Mouse (Mus musculus) thymus, postnatal 36 days (tissue): ENCODE results near the gene Pnkp.

ENCODE experiments used
- DNase-seq, 2 experiments: peaks; one replicate each; pipeline ENCODE4 v3.0.0; 2022; ENCODE audit warnings: mixed read lengths in 2 of 2

The Pnkp gene

GRCm38 (mm10) chr7:44828706-44829105 is 28.2 kb upstream of the Pnkp start:
- DNase-seq = no peak

GRCm38 (mm10) chr7:44832763-44833162 is 24.2 kb upstream of the Pnkp start:
- no peak for DNase-seq

- no peak for DNase-seq
These were observed 21.4 kb upstream of the Pnkp start for GRCm38 (mm10) chr7:44835373-44836015.

- no peak for DNase-seq
These were observed 20.9 kb upstream of the Pnkp start for GRCm38 (mm10) chr7:44836016-44836404.

GRCm38 (mm10) chr7:44836423-44837053 is 20.4 kb upstream of the Pnkp start:
- DNase-seq = no peak

- DNase-seq = no peak
These were observed 18.9 kb upstream of the Pnkp start for GRCm38 (mm10) chr7:44838073-44838472.

GRCm38 (mm10) chr7:44839171-44839490 is 17.8 kb upstream of the Pnkp start:
- DNase-seq = no peak

- DNase-seq = peak; percentile 34 to 55
These were observed 17.3 kb upstream of the Pnkp start for GRCm38 (mm10) chr7:44839491-44840191.

- no peak for DNase-seq
These were observed 16.5 kb upstream of the Pnkp start for GRCm38 (mm10) chr7:44840426-44840825.

GRCm38 (mm10) chr7:44841825-44842463 is 15.0 kb upstream of the Pnkp start:
- no peak for DNase-seq

GRCm38 (mm10) chr7:44845006-44845405 is 11.9 kb upstream of the Pnkp start:
- DNase-seq = no peak

- peak in 1 of 2 experiments; percentile 18 for DNase-seq
These were observed 10.1 kb upstream of the Pnkp start for GRCm38 (mm10) chr7:44846804-44847203.

GRCm38 (mm10) chr7:44847772-44848171 is 9.2 kb upstream of the Pnkp start:
- DNase-seq = no peak

GRCm38 (mm10) chr7:44848561-44849415 is 8.2 kb upstream of the Pnkp start, which contains the start of the genes Akt1s1 and Tbc1d17:
Gene Akt1s1, plus strand, starts transcription at chr7:44848991.
Gene Tbc1d17, minus strand, starts transcription at chr7:44849079.
- DNase-seq = peak; percentile 97

- DNase-seq = peak; percentile 87 to 91
These were observed 7.4 kb upstream of the Pnkp start for GRCm38 (mm10) chr7:44849416-44850111.

- DNase-seq = peak; percentile 75 to 83
These were observed 6.8 kb upstream of the Pnkp start for GRCm38 (mm10) chr7:44850146-44850545.

- DNase-seq = no peak
These were observed 5.9 kb upstream of the Pnkp start for GRCm38 (mm10) chr7:44850789-44851624.

GRCm38 (mm10) chr7:44851625-44852234 is 5.2 kb upstream of the Pnkp start:
- DNase-seq = no peak

GRCm38 (mm10) chr7:44852259-44853027 is 4.5 kb upstream of the Pnkp start:
- DNase-seq = no peak

- no peak for DNase-seq
These were observed 3.9 kb upstream of the Pnkp start for GRCm38 (mm10) chr7:44853065-44853464.
